Mouse (Mus musculus): ENCODE results near the gene Usp6nl. TPM values are rescaled to one million over a fixed set of nuclear protein-coding genes. Genes with fewer than 3 reads are reported as not detected.

The Usp6nl gene
- polyA plus RNA-seq, 1 experiment: 1.9 TPM

DNA sequence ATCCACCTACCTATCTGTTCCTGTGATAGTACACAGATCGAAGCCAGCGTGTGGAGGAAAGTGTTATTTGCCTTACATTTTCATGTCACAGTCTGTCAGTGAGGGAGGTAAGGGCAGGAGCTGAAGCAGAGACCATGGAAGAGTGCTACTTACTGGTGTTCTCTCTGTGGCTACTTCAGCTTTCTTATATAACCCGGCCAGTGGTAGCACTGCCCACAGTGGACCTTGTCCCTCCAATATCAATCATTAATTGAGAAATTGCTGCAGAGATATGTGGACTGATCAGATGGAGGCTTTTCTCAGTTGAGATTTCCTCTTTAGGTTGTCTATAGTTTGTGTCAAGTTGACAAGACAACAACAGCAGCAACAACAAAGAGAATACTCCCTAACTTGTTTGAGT is 66.7 kb downstream of the Usp6nl start:
- H3K4me3 ChIP-seq (replicated peaks): no peak overlapping the region
- H3K9me3 ChIP-seq: no peaks in the 10 kb centered on the region
- TF ChIP-seq FLI1 (IDR thresholded peaks at IDR 0.05; ENCODE audit: low read length): no peak
- no peak for TF ChIP-seq GATA1 (IDR thresholded peaks at IDR 0.05; ENCODE audit: borderline replicate concordance, low read length)
- peaks cover 21% of the 10 kb centered on the region for H3K36me3 ChIP-seq (replicated peaks; ENCODE audit: low read length)
- peaks cover 42% of the 10 kb centered on the region for H3K4me1 ChIP-seq
- no peaks in the 10 kb centered on the region for H3K27me3 ChIP-seq (replicated peaks)

DNA sequence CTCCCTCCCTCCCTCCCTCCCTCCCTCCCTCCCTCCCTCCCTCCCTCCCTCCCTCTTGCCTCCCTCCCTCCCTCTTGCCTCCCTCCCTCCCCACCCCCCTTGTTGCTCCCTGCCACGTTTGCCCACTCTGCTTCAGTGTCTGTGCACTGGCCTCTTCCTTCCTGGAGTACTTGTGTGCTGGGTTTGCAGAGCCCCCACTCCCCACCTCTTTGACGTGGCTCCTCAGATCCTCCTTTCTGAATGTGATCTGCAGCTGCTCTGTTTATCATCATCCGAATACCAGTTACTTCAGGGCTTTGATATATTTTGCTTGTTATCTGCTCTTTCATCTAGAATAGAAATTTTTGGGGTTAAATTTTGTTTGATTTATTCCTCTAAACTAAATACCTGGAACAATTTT is 68.8 kb downstream of the Usp6nl start:
- Histone ChIP-seq H3K4me3 (replicated peaks) (no peak overlapping the region), H3K27me3 (replicated peaks) (no peaks in the 10 kb centered on the region), H3K4me1 (peaks cover 47% of the 10 kb centered on the region), H3K9me3 (no peaks in the 10 kb centered on the region), H3K36me3 (replicated peaks; ENCODE audit: low read length) (peaks cover 23% of the 10 kb centered on the region)
- TF ChIP-seq GATA1 (IDR thresholded peaks at IDR 0.05; ENCODE audit: borderline replicate concordance, low read length): no peak
- no peak for TF ChIP-seq FLI1 (IDR thresholded peaks at IDR 0.05; ENCODE audit: low read length)

DNA sequence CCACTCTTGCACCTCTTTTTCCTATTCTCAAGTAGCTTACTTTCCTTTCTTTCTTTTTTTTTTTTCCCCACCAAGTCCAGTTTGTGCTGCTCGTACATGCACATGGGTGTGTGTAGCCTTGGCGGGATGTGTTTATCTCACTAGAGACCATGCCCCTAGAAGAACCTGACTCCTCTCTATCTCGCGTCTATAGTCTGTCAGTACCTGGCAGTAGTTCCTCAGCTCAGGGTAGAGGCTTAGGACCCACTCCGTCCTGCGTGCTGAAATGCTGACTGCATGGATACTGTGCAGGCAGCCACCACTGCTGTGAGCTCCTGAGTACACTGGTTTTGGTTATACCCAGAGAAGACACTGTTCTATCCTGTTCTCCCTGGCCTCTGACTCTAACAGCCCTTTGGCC is 69.5 kb downstream of the Usp6nl start:
- H3K4me1 ChIP-seq: peaks cover 52% of the 10 kb centered on the region
- TF ChIP-seq FLI1 (IDR thresholded peaks at IDR 0.05; ENCODE audit: low read length) (no peak), GATA1 (IDR thresholded peaks at IDR 0.05; ENCODE audit: borderline replicate concordance, low read length) (no peak)
- H3K4me3 ChIP-seq (replicated peaks): no peak overlapping the region
- no peaks in the 10 kb centered on the region for H3K9me3 ChIP-seq
- H3K27me3 ChIP-seq (replicated peaks): no peaks in the 10 kb centered on the region
- H3K36me3 ChIP-seq (replicated peaks; ENCODE audit: low read length): peaks cover 23% of the 10 kb centered on the region

DNA sequence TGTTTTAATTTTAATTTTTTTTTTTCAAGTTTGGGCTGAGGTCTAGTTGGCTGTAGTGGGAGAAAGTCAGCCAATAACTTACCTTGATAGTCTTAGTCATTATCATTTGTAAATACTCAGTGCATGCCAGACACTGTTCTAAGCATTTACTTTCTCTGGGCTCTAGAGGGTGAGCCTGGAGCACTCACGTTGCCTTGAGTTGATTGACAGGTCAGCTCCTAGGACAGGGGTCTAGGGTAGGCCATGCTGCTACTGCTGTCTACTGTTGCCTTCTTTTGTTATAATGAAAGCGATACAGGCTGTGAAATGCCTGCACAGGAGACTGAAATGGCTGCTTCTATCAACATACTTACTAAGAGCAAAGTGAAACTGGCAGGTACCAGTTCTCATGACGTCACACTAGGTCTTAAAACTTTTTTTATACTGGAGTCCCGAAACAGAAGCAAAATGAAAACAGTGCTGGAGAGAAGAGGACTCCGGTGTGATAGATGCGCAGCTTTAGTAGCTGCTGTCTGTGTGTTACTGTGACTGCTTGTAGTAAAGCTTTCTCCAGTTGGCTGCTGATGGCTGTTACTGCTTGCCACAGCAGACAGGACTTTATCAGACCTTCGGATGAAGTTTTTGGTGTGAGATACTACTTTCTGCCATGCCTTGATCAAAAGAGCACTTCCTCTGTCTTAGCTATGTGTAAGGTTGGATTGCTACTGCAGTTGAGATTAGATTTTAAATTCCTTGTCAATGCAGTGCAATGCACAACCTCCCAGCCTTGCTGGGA is 73.6 kb downstream of the Usp6nl start:
- H3K4me1 ChIP-seq: peaks cover 38% of the 10 kb centered on the region

DNA sequence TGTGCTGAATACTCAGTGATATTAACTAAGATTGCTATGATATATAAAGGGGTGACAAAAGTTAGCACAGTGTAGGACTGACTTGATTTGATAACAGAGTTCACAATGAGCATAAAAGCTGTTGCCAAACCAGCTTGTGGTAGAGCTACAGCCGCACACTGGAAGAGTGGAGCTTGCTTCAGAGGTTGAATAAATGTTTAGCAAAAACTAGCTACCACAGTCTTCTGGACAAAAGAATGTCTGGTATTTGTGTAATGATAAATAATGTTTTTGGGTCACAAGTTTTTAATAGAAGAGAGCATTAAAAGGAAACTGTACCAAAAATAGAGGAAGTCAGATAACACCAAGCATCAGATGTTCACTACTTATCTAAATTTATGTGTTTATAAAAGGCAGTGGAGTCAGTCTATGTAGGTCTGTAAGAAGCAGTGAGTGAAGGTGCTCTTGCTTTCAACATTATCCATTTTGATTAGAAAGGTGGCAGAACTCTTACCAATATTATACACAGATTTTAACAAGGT is 74.2 kb downstream of the Usp6nl start:
- Histone ChIP-seq H3K4me3 (replicated peaks) (no peak overlapping the region), H3K4me1 (peaks cover 38% of the 10 kb centered on the region), H3K36me3 (replicated peaks; ENCODE audit: low read length) (peaks cover 25% of the 10 kb centered on the region), H3K27me3 (replicated peaks) (no peaks in the 10 kb centered on the region), H3K9me3 (no peaks in the 10 kb centered on the region)
- no peak for TF ChIP-seq GATA1 (IDR thresholded peaks at IDR 0.05; ENCODE audit: borderline replicate concordance, low read length)
- TF ChIP-seq FLI1 (IDR thresholded peaks at IDR 0.05; ENCODE audit: low read length): no peak

More for the DNA sequence above, 73.6 kb downstream of the Usp6nl start:
- TF ChIP-seq FLI1 (IDR thresholded peaks at IDR 0.05; ENCODE audit: low read length): no peak
- no peak for TF ChIP-seq GATA1 (IDR thresholded peaks at IDR 0.05; ENCODE audit: borderline replicate concordance, low read length)
- H3K4me3 ChIP-seq (replicated peaks): no peak overlapping the region
- H3K36me3 ChIP-seq (replicated peaks; ENCODE audit: low read length): peaks cover 25% of the 10 kb centered on the region
- no peaks in the 10 kb centered on the region for H3K9me3 ChIP-seq
- H3K27me3 ChIP-seq (replicated peaks): no peaks in the 10 kb centered on the region

DNA sequence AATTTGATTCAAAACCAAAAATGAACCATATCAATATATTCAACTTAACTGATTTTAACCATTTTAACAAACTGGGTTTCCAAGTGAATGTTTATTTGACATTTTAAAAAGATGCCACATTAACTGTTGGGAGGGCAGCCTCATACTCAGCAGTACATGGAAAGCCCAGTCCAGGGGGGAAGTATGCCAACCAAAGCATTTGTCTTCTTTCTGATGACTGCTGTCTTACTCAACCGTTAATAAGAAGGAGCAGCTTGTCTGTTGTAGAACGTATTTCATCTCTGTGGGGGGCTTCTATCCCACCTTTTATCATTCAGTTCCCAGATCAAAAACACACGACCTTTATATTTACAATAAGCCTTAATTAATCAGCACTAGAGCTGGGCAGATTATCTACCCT is 74.7 kb downstream of the Usp6nl start:
- Histone ChIP-seq H3K4me1 (peaks cover 34% of the 10 kb centered on the region), H3K36me3 (replicated peaks; ENCODE audit: low read length) (peaks cover 22% of the 10 kb centered on the region), H3K27me3 (replicated peaks) (no peaks in the 10 kb centered on the region), H3K4me3 (replicated peaks) (no peak overlapping the region), H3K9me3 (no peaks in the 10 kb centered on the region)
- TF ChIP-seq FLI1 (IDR thresholded peaks at IDR 0.05; ENCODE audit: low read length) (no peak), GATA1 (IDR thresholded peaks at IDR 0.05; ENCODE audit: borderline replicate concordance, low read length) (no peak)

DNA sequence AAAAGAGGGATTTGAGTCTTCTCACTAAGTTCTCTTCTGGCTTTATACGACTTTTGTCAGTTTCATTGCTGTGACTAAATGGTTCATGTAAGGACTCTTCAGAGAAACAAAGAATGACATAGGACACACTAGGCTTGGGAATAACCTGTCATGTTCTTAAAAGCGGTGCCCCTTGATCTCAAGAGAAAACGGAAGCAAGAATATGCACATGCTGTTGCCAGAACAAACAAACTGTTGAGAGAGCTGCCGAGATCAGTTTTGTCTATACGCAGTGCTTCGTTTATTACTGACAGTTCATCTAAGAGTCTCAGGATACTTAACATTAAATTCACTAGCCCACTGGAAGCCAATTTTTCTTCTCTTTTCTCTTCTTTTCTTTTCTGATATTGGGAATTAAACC is 76.4 kb downstream of the Usp6nl start:
- no peak for TF ChIP-seq GATA1 (IDR thresholded peaks at IDR 0.05; ENCODE audit: borderline replicate concordance, low read length)
- no peak for TF ChIP-seq FLI1 (IDR thresholded peaks at IDR 0.05; ENCODE audit: low read length)
- H3K4me3 ChIP-seq (replicated peaks): no peak overlapping the region
- peaks cover 9% of the 10 kb centered on the region for H3K36me3 ChIP-seq (replicated peaks; ENCODE audit: low read length)
- H3K9me3 ChIP-seq: no peaks in the 10 kb centered on the region
- no peaks in the 10 kb centered on the region for H3K27me3 ChIP-seq (replicated peaks)
- H3K4me1 ChIP-seq: peaks cover 32% of the 10 kb centered on the region

DNA sequence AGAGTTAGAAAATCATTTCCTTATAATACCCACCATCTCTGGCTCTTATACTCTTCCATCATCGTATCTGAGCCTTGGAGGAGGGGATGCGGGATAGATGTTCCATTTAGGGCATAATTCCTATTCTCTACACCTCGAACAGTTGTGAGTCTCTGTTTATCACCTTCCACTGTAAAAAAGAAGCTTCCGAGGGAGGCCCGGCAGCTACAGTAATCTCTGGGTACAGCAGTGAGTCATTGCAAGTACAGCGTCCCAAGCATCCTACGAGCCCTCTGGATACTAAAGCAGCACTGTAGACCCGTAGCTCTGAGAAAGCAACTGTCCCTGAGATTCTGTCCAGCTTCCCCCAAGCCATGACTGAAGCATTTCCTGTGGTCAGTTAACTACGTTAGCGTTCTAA is 78.6 kb downstream of the Usp6nl start:
- Histone ChIP-seq H3K4me1 (peaks cover 37% of the 10 kb centered on the region), H3K36me3 (replicated peaks; ENCODE audit: low read length) (peaks cover 5% of the 10 kb centered on the region), H3K9me3 (no peaks in the 10 kb centered on the region), H3K4me3 (replicated peaks) (no peak overlapping the region), H3K27me3 (replicated peaks) (no peaks in the 10 kb centered on the region)
- TF ChIP-seq FLI1 (IDR thresholded peaks at IDR 0.05; ENCODE audit: low read length) (no peak), GATA1 (IDR thresholded peaks at IDR 0.05; ENCODE audit: borderline replicate concordance, low read length) (no peak)

DNA sequence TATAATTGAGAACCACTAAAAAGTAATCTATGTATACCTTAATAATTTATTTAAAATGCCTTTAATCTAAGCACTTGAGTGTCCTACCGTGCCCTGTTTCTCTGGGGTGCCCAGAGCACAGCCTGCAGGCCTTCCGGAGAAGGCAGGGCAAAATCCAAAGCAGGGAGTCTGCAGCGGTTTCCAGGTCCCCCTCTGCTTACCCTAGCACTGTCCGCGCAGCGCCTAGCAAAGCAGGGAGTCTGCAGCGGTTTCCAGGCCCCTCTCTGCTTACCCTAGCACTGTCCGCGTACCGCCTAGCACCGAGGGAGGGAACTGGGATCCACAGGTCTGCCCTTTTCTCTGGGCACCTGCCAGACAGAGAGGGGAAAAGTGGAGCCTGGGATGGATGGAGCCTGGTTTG is 80.9 kb downstream of the Usp6nl start:
- no peak overlapping the region for H3K4me3 ChIP-seq (replicated peaks)
- H3K36me3 ChIP-seq (replicated peaks; ENCODE audit: low read length): peaks cover 7% of the 10 kb centered on the region
- peaks cover 33% of the 10 kb centered on the region for H3K4me1 ChIP-seq
- no peaks in the 10 kb centered on the region for H3K27me3 ChIP-seq (replicated peaks)
- TF ChIP-seq GATA1 (IDR thresholded peaks at IDR 0.05; ENCODE audit: borderline replicate concordance, low read length) (no peak), FLI1 (IDR thresholded peaks at IDR 0.05; ENCODE audit: low read length) (no peak)
- no peaks in the 10 kb centered on the region for H3K9me3 ChIP-seq

DNA sequence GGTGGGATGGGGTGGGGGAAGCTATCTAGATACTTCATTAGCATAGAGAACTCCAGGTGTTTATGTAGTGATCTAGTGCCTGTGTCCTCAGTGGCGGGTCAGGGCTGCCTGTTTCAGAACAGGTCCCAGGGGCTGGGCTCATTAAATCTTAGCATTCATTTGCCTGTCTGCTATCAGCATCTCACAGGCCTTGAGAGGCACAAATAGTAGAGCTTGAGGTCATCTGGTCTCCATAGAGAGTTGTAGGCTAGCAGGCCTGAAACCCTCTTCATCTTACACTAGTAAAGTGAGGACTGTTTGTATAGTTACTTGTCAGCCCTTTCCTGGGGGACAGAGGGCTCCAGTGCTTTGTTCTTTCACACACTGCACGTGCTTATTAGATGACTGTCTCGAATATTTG is 81.5 kb downstream of the Usp6nl start:
- H3K9me3 ChIP-seq: no peaks in the 10 kb centered on the region
- H3K4me3 ChIP-seq (replicated peaks): no peak overlapping the region
- TF ChIP-seq GATA1 (IDR thresholded peaks at IDR 0.05; ENCODE audit: borderline replicate concordance, low read length): no peak
- TF ChIP-seq FLI1 (IDR thresholded peaks at IDR 0.05; ENCODE audit: low read length): no peak
- no peaks in the 10 kb centered on the region for H3K27me3 ChIP-seq (replicated peaks)
- H3K36me3 ChIP-seq (replicated peaks; ENCODE audit: low read length): peaks cover 9% of the 10 kb centered on the region
- H3K4me1 ChIP-seq: peaks cover 33% of the 10 kb centered on the region
